Mouse (Mus musculus) ES-E14 (cell line): Measurements from ENCODE around the gene Gm21972. TPM values are rescaled to one million over a fixed set of nuclear protein-coding genes. Genes with fewer than 3 reads are reported as not detected.
A peak's percentile ranks its signal among the peaks of the same experiment; 100 is the strongest.

Source experiments
- DNase-seq: peaks from one replicate; pipeline ENCODE4 v3.0.0-alpha.2; 2013; ENCODE audit warnings: low read depth, low spot score
- H3K27ac ChIP-seq: 2 replicates; pipeline ENCODE4 v1.5.1; 2012; ENCODE audit warnings: low read depth, mild to moderate bottlenecking, low read length, moderate library complexity, mixed read lengths; ENCODE audit not compliant: poor library complexity, insufficient read depth, severe bottlenecking
- H3K36me3 ChIP-seq: 2 replicates; pipeline ENCODE4 v1.6.1; 2012; ENCODE audit warnings: mild to moderate bottlenecking, low read length, moderate library complexity, mixed read lengths; ENCODE audit not compliant: control insufficient read depth, poor library complexity, insufficient read depth, severe bottlenecking
- H3K4me1 ChIP-seq, 2 experiments: fragments of 150-350 bp in 1 of 2; sonication (generic) in 1 of 2; 2 replicates each; pipeline ENCODE4 v1.6.1; 2012; ENCODE audit warnings: low read length in 2 of 2, mild to moderate bottlenecking in 1 of 2, mixed read lengths in 1 of 2; ENCODE audit not compliant: control insufficient read depth in 2 of 2, insufficient read depth in 2 of 2, poor library complexity in 1 of 2
- H3K4me3 ChIP-seq, 2 experiments: fragments of 150-350 bp in 1 of 2; sonication (generic) in 1 of 2; 2 replicates each; pipeline ENCODE4 v1.5.1; 2012; ENCODE audit warnings: low read length in 2 of 2, low read depth in 1 of 2, mild to moderate bottlenecking in 1 of 2, mixed read lengths in 1 of 2; ENCODE audit not compliant: insufficient read depth in 1 of 2, poor library complexity in 1 of 2, severe bottlenecking in 1 of 2
- H3K9ac ChIP-seq: 2 replicates; pipeline ENCODE4 v1.6.1; 2012; ENCODE audit warnings: low read depth, mild to moderate bottlenecking, low read length, mixed read lengths; ENCODE audit not compliant: poor library complexity, insufficient read depth, severe bottlenecking
- H3K9me3 ChIP-seq: fragments of 150-350 bp; sonication (generic); 2 replicates; pipeline ENCODE4 v1.6.1; 2012; ENCODE audit warnings: low read depth, mild to moderate bottlenecking, low read length; ENCODE audit not compliant: control insufficient read depth, insufficient read depth
- CHD2 ChIP-seq: IDR thresholded peaks from 2 replicates; pipeline ENCODE4 v1.6.1; 2014; ENCODE audit warnings: mild to moderate bottlenecking, low read depth, low read length, inconsistent platforms
- HCFC1 ChIP-seq: IDR thresholded peaks from 2 replicates; pipeline ENCODE4 v1.6.1; 2012; ENCODE audit warnings: low read length, inconsistent platforms, borderline replicate concordance; ENCODE audit not compliant: insufficient read depth
- MAFK ChIP-seq: IDR thresholded peaks from 2 replicates; pipeline ENCODE4 v1.6.1; 2014; ENCODE audit warnings: mild to moderate bottlenecking, low read depth, low read length, inconsistent platforms; ENCODE audit not compliant: insufficient read depth
- ZC3H11A ChIP-seq: IDR thresholded peaks from 2 replicates; pipeline ENCODE4 v1.6.1; 2012; ENCODE audit warnings: low read depth, mild to moderate bottlenecking, inconsistent platforms, low read length, borderline replicate concordance
- ZNF384 ChIP-seq: IDR thresholded peaks from 2 replicates; pipeline ENCODE4 v1.6.1; 2012; ENCODE audit warnings: low read depth, low read length, inconsistent platforms
- in situ Hi-C, 2 experiments: fragments of 600-800 bp; cut with MboI; formaldehyde crosslinking; loops; one replicate each; pipeline ENCODE4 v1.15.1; 2025; ENCODE audit warnings: low sequenced_read_pairs in 2 of 2, inconsistent platforms in 1 of 2; ENCODE audit not compliant: unreplicated experiment in 2 of 2
- total RNA-seq: library from RNA; depleted of rRNA; stranded (reverse); fragments of 300-350 nt; gene quantifications from 2 replicates; pipeline ENCODE4 v1.2.3, GENCODE M21; 2012

Gene Gm21972
- total RNA-seq, 1 experiment, result not detected

DNA sequence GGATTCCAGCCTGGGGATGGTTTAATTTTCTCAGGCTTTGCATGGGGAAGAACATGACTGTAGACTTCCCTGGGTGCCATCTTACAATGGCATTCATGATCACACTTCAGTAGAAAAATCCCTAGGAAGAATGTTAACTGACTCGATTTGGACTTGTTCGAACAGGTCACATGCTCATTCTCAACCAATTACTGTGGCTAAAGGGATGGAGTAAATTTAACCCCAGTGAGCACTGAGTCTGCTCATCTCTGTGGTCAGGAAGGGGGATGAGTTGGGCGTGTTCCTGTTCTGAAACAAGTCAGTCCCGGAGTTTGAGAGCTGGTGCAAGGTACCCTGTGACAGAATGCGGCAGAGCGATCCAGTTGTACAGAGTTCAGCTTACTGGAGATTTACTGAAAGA lies 17.5 kb downstream of the Gm21972 start:
- H3K9ac ChIP-seq, result no peak overlapping the region
- no peak overlapping the region for H3K27ac ChIP-seq
- TF ChIP-seq MAFK (no peak), ZC3H11A (no peak), HCFC1 (no peak), ZNF384 (no peak), CHD2 (no peak)
- H3K9me3 ChIP-seq, result no peaks in the 10 kb centered on the region
- H3K4me1 ChIP-seq, result 0 out of 4 replicates have a peak, but pooled peaks cover 2 to 3% of the 10 kb centered on the region in 2 experiments
- no peak overlapping the region for H3K4me3 ChIP-seq
- DNase-seq, result no peak
- in situ Hi-C loops, result no loop called here
- H3K36me3 ChIP-seq, result no peaks in the 10 kb centered on the region

DNA sequence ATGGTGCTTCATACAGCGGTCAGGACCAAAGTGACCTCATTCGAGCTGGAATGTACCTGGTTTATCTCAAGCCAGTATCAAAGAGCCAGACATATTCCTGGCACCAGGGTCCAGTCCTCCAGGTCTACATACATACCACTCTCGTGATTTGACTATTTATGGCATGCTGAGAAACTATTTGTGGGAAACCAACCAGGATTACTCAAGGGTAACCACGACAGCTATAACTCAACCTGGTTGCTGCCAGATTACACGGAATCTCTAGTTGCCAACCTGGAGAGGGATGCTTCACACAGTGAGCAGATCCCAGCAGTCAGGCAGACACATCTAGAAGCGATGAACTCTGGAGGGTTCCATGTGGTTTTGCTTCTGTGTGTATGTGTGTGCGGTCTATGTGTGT lies 17.9 kb downstream of the Gm21972 start:
- Histone ChIP-seq H3K4me3 (no peak overlapping the region), H3K36me3 (no peaks in the 10 kb centered on the region), H3K9me3 (no peaks in the 10 kb centered on the region), H3K9ac (no peak overlapping the region), H3K4me1 (0 out of 4 replicates have a peak, but pooled peaks cover 2 to 3% of the 10 kb centered on the region in 2 experiments), H3K27ac (no peak overlapping the region)
- no peak for DNase-seq
- in situ Hi-C loops, result no loop called here
- no peak for TF ChIP-seq ZNF384
- no peak for TF ChIP-seq ZC3H11A
- TF ChIP-seq MAFK, result no peak
- TF ChIP-seq HCFC1, result no peak
- TF ChIP-seq CHD2, result no peak

DNA sequence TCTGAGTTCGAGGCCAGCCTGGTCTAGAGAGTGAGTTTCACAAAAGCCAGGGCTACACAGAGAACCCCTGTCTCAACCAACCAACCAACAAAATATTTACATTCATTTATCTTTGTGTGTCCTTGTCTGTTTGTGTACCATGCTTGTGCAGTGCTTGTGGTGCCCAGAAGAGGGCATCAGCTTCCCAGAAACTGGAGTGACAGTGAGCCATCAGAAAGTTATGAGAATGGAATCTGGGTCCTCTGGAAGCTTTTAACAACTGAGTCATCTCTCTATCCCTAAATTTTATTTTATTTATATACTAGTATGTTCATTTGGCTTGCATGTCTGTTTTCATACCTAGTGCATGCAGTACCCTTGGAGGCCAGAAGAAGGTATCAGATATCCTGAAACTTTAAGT lies 19.2 kb downstream of the Gm21972 start:
- TF ChIP-seq ZNF384 (no peak), ZC3H11A (no peak), CHD2 (no peak)
- peak; percentile 11 for DNase-seq
- H3K36me3 ChIP-seq, result 0 out of 2 replicates have a peak, but pooled peaks cover 2% of the 10 kb centered on the region
- H3K9me3 ChIP-seq, result no peaks in the 10 kb centered on the region
- 0 out of 4 replicates have a peak, but pooled peaks cover 2 to 3% of the 10 kb centered on the region in 2 experiments for H3K4me1 ChIP-seq
- no peak overlapping the region for H3K9ac ChIP-seq
- H3K4me3 ChIP-seq, result no peak overlapping the region
- in situ Hi-C loops, result no loop called here
- no peak overlapping the region for H3K27ac ChIP-seq

DNA sequence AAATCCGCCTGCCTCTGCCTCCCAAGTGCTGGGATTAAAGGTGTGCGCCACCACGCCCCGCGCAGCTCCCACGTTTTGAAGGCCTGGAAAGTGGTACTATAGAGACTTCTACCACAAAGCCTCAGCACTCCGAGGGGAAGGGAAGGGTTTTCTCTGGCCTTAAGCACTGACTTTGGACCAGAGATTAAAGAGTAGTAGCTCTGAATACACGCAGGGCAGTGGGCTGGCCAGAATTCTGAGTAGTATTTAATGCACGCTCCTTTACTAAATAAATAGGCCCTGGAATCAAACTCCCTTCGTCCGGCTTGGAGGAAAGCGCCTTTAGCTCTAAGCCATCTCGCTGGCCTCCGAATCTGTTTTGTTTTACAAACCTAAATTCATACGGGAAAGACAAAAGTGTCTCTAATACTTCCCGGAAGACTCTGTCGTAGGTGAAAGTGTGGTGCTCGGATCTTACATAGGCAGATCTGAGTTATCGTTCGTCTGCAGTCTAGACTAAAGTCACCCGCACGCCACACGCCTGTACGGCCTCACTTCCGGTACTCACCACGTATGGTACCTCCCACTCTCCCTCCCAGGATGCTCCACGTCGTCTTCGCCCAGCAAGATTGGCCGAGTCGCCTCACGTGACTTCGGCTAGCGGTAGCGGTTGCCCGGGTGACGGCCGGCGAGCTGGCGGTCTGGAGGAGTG lies 20.8 kb downstream of the Gm21972 start, which contains the start of gene Armc9:
Gene Armc9, plus strand, starts transcription at position 648 of the 691 bp plus-strand sequence.
- in situ Hi-C loops, result no loop called here
- 0 out of 4 replicates have a peak, but pooled peaks cover 2 to 3% of the 10 kb centered on the region in 2 experiments for H3K4me1 ChIP-seq
- H3K9ac ChIP-seq, result peak within 1 kb of the TSS; percentile 85
- H3K4me3 ChIP-seq, result peak within 1 kb of the TSS; percentile 75 to 90
- H3K36me3 ChIP-seq, result peaks cover 5% of the 10 kb centered on the region; the same call in 1 of the 2 replicates
- peak; percentile 95 for DNase-seq
- peak within 1 kb of the TSS; percentile 5; the same call in 1 of the 2 replicates for H3K27ac ChIP-seq
- no peaks in the 10 kb centered on the region for H3K9me3 ChIP-seq
- TF ChIP-seq MAFK (no peak), HCFC1 (no peak), CHD2 (no peak), ZC3H11A (no peak), ZNF384 (no peak)

DNA sequence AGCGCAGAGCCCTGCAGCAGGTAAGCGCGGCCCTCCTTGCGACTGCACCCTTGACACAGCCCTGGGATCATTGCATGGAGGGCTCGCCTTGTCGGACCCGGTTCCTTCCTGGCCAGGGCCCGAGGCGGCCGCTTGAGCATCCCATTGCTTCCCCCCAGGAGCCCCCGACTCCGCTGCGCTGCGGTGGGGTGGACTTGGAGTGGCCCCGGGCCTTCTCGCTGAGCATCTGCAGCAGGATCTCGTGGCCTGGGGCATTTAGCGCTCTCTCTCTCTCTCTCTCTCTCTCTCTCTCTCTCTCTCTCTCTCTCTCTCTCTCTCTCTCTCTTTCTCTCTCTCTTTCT lies 21.4 kb downstream of the Gm21972 start:
- TF ChIP-seq CHD2 (no peak), HCFC1 (no peak), ZC3H11A (no peak), MAFK (no peak), ZNF384 (no peak)
- Histone ChIP-seq H3K9me3 (no peaks in the 10 kb centered on the region), H3K9ac (peak overlapping the region; percentile 85), H3K4me3 (peak overlapping the region; percentile 75 to 90), H3K36me3 (peaks cover 5% of the 10 kb centered on the region; the same call in 1 of the 2 replicates), H3K4me1 (0 out of 4 replicates have a peak, but pooled peaks cover 2 to 3% of the 10 kb centered on the region in 2 experiments), H3K27ac (no peak overlapping the region)
- DNase-seq, result no peak
- in situ Hi-C loops, result no loop called here
